Mouse (Mus musculus) gastrocnemius, postnatal 4 days (tissue): ENCODE measurements around the gene Zfp335. TPM values are rescaled to one million over a fixed set of nuclear protein-coding genes. Genes with fewer than 3 reads are reported as not detected.
A peak's percentile ranks its signal among the peaks of the same experiment; 100 is the strongest.
"Not testable (repeated sequence)": the region's sequence is repeated elsewhere in the genome, so short reads cannot be mapped to it uniquely, and the experiment has no call there.

Experiments
- DNase-seq, 2 experiments: peaks; one replicate each; pipeline ENCODE4 v3.0.0; 2021 to 2022; ENCODE audit warnings: low spot score in 2 of 2, mixed read lengths in 2 of 2
- total RNA-seq, 2 experiments: library from RNA; stranded (reverse); gene quantifications; 2 replicates each; pipeline ENCODE4 v1.2.3; 2021

Gene Zfp335
- total RNA-seq, 2 experiments from 2014 or later, result 11.7 to 14.3 TPM

GRCm38 (mm10) chr2:164871602-164872303 is 39.8 kb downstream of the Zfp335 start:
- DNase-seq, result no peak

DNA sequence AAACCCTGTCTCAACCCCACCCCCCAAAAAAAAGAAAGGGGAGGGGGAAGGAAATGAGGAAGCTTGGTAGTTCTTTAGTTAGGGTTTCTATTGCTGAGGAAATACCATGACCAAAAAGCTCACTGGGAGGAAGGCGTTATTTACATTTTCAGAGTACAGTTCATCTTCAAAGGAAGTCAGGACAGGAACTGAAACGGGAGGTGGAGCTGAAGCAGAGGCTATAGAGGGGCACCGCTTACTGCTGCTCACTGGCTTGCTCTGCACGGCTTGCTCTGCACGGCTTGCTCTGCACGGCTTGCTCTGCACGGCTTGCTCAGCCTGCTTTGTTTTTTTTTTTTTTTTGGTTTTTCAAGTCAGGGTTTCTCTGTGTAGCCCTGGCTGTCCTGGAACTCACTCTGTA is 43.1 kb downstream of the Zfp335 start:
- DNase-seq, result no peak

DNA sequence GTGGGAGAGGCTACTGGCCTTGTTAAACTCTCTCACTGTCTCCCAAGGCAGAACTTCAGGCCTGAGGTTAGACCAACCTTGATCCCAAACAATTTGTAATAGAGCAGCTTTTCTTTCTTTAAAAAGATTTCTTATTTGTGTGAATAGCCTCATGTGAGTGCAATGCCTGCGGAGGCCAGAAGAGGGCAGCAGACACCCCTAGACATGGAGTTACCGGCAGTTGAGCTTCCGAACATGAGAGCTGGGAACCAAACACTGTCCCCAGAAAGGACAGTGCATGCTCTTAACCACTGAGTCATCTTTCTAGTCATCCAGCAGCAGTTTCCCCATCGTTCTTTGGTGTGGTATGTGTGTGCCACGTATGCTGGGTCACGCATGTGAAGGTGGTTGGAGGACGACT is 44.0 kb downstream of the Zfp335 start:
- DNase-seq, result no peak

DNA sequence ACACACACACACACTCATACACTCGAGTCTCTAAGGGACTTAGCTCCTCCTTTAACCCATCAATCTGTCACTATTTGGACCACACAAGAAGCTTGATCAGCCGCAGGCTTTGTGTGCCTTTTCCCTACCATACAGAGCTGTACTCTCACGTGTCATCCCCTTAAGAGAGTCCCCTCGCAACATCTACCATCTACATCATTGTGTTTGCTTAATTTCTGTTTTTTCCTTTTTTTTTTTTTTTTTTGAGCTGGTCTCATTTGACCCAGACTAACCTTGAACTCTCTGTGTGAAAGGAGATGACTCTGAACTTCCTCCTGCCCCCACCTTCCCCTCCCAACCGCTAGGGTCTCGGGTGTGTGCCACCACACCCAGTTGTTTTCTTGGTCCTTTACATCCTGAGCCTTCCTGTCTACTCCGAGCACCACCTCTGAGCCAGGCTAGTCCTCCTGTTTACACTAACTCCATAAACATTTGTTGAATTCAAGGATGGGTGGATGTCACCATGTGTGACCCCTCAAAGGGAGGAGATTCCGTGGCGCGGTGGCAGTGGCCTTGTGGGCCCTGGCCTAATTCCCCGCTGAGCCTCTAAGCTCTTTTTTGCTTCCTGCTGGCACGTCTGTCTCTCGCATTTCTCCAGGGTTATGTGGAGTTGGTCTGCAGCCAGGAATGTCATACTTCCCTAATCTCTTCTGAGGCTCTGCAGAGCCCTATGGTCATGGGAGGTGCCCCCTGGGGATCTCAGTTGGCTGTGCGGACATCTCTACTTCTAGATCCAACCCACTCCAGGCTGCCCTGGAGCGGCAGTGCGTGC is 44.6 kb downstream of the Zfp335 start:
- peak in 1 of 2 experiments; percentile 60 for DNase-seq

DNA sequence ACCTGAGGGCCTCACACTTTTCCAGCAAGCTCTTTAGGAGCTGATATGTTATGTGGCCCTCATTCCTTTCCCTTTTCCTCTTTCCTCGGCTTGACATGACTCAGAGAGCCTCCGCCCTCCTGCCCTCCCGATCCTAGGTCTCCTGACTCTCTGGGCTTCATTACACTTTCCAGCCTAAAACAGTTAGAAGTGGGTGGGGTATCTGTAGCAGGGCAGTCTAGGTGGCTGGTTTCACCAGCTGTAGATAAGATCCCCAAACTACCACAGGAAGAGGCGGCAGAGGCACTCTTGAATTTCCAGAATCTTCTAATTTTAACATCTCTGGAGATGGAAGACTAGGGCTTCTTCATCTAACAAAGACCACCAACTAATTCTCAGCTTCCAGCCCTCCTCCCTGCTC is 47.0 kb downstream of the Zfp335 start:
- no peak for DNase-seq

DNA sequence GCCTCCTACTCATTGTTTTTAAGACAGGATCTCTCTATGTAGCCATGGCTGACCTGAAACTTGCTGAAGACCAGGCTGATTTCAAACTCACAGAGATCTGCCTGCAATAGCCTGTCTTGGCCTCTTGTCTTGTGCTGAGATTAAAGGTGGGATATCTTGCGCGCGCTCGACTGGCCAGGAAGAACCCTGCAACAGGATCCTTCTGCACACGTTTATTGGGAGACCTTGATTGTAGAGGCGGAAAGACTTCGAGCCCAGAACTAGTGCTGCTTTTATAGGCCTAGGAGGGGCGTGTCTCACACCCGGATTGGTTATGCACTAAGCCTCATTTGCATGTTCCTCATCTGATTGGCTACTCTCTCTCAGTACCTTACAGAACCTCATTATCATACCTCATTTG is 48.1 kb downstream of the Zfp335 start:
- not testable (repeated sequence) for DNase-seq

DNA sequence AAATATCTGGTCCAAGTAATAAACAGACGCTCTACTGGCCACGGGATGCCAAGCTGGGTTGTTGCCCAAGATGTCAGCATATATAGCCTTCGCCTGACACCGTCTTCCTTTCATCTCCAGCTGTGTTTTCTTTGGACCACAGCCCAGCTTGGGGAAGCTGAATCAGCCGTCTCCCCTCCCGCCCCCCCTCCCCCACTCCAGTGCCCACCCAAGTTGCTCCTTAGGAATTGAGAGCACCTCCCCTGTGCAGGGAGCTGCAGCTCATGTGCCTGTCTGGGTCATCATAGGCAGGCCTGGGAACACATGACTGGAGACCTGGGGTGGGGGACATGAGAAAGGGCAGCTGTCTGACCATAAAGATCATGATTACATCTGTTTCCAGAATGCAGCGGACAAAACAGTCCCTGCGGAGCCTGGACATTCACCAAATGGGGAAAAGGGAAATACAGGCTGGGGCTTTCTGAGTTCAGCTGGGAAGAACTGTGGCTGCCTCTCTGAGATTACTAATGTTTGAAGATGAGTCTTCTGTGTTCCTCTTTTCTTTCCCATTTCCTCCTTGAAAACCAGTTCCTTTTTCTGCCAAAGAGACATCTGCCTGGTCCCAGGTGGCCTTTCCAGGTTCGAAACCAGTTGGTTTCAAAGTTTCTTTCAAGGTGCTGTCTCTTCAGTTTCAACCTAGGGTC is 49.2 kb downstream of the Zfp335 start:
- DNase-seq, result peak in 1 of 2 experiments; percentile 73

GRCm38 (mm10) chr2:164861094-164861493 is 50.5 kb downstream of the Zfp335 start:
- DNase-seq, result no peak

DNA sequence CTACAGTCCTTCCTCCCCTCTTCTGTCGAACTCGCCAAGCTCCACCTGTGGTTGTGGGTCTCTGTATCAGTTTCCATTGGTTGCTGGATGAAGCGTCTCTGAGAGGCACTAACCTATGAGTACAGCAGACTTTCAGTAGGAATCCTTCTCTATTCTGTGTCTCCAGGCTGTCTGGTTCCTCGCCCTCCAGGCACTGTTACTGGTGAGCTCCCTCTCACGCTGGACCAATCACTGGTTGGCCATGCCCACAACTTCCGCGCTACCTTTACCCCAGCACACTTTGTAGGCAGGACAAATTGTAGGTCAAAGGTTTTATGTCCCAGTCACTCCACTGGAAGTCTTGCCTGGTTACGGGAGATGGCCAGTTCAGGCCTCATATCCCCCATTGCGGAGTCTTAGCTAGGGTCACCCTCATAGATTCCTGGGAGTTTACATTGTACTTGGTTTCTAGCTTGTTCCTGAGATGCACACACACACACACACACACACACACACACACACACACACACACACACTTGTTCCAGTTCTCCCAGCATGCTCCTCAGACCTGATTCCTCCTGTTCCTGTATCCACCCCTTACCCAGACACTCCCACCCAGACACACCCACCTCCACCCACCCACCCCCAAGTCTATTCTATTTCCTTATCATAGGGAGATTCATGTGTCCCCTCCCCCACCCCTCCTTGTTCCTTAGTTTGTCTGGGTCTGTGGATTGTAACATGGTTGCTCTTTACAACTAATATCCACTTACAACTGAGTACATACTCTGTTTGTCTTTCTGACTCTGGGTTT is 51.7 kb downstream of the Zfp335 start:
- DNase-seq, result no peak

DNA sequence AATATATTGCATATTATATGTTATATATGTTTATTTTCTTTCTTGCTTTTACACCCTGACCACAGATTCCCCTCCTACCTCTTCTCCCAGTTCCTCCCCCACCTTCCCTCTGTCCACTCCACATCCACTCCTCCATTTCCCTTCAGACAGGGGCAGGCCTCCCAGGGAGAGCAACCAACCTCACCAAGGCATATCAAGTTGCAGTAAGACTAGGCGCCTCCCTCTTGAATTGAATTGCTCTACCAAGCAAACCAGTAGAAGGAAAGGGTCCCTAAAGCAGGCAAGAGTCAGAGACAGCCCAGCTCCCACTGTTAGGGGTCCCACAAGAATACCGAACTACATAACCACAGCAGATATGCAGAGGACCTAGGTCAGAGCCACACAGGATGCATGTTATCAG is 52.4 kb downstream of the Zfp335 start:
- no peak for DNase-seq

DNA sequence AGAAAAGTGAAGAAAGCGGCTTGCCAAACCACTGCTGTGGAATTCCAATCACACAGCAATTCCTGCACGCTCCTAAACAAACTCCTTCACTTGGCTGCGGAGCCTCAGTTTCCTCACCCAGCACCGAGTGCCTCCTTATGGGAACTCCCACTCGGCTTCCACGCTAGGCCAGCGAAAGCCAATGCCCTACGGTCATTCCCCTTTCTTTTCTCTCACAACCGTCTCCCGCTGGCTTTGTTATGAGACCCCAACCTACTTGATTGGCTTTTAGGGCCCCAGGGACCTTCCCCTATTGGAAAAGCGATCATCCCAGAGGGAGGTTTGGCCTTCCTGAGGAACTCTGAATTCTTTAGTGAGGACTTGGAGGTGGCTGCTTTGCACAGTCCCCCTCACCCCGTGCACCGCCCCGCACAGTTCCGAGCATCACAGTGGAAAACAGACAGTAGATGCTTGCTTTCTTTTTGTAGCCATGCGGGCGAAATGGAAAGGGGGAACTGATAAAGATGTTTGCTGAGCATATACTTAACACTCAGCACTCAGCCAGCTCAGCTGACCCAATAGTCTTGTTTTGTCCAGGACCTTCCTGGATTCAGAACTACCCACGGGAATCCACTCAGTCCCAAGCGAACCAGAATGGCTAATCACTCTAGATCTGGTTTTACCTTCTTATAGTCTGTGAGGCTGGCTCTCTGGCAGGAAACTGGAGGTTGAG is 53.6 kb downstream of the Zfp335 start:
- no peak for DNase-seq

- peak in 1 of 2 experiments; percentile 45 for DNase-seq
Observed at GRCm38 (mm10) chr2:164857101-164857821, 54.3 kb downstream of the Zfp335 start, which contains the start of gene Pltp. Gene Pltp, minus strand, starts transcription at chr2:164857711.

- DNase-seq, result no peak
Observed at GRCm38 (mm10) chr2:164856309-164857100, 55.1 kb downstream of the Zfp335 start.

GRCm38 (mm10) chr2:164855572-164855971 is 56.0 kb downstream of the Zfp335 start:
- not testable (repeated sequence) for DNase-seq

GRCm38 (mm10) chr2:164850061-164850460 is 61.5 kb downstream of the Zfp335 start:
- no peak for DNase-seq

DNA sequence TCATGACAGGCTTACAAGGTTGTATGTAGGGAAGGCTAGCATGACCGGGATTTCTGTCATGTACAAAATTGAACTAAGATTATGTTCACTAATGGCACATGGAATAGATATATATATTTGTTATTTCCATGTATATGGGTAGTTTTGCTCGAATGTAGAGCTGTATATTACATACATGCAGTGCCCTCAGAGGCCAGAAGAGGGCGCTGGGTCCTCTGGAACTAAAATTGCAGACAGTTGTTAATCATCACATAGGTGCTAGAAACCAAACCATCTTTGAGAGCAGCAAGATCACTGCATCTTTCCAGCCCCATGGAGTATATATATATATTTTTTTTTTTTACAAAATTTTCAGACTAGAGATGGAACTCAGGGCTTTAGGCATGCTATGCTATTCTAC is 65.8 kb downstream of the Zfp335 start:
- no peak for DNase-seq
